Mouse (Mus musculus) forebrain, embryonic 15.5 days (tissue): ENCODE measurements around the gene Crip2. TPM values are rescaled to one million over a fixed set of nuclear protein-coding genes. Genes with fewer than 3 reads are reported as not detected.

Experiments used
- ATAC-seq: fragments of 200-750 bp; cut with Nextera tagmentation; replicated peaks from 2 replicates; pipeline ENCODE4 v1.8.0; 2017; ENCODE audit warnings: mild to moderate bottlenecking, moderate TSS enrichment, moderate library complexity
- H3K27ac ChIP-seq: fragments of 300-500 bp; sonication (generic); replicated peaks from 2 replicates; pipeline ENCODE4 v1.5.1; 2015; ENCODE audit warnings: mild to moderate bottlenecking, inconsistent platforms
- H3K27me3 ChIP-seq: fragments of 300-500 bp; sonication (generic); 2 replicates; pipeline ENCODE4 v1.6.1; 2015; ENCODE audit warnings: inconsistent platforms
- H3K36me3 ChIP-seq: fragments of 300-500 bp; sonication (generic); 2 replicates; pipeline ENCODE4 v1.6.1; 2015; ENCODE audit warnings: mild to moderate bottlenecking, inconsistent platforms
- H3K4me1 ChIP-seq: fragments of 300-500 bp; sonication (generic); 2 replicates; pipeline ENCODE4 v1.6.1; 2015; ENCODE audit warnings: inconsistent platforms
- H3K4me2 ChIP-seq: fragments of 300-500 bp; sonication (generic); replicated peaks from 2 replicates; pipeline ENCODE4 v1.6.1; 2015; ENCODE audit warnings: mild to moderate bottlenecking, inconsistent platforms
- H3K4me3 ChIP-seq: fragments of 300-500 bp; sonication (generic); 2 replicates; pipeline ENCODE4 v1.5.1; 2015; ENCODE audit warnings: mild to moderate bottlenecking, inconsistent platforms
- H3K9ac ChIP-seq: fragments of 300-500 bp; sonication (generic); replicated peaks from 2 replicates; pipeline ENCODE4 v1.6.1; 2015; ENCODE audit warnings: mild to moderate bottlenecking, inconsistent platforms
- H3K9me3 ChIP-seq: fragments of 300-500 bp; sonication (generic); 2 replicates; pipeline ENCODE4 v1.6.1; 2016; ENCODE audit warnings: inconsistent platforms
- WGBS: fragments of 180-500 bp; shearing (Covaris S2); methylation state at CpG from one replicate; pipeline ENCODE4 v1.1.7; 2015; ENCODE audit warnings: mixed read lengths; 5-methylcytosine and 5-hydroxymethylcytosine counted together
- polyA plus RNA-seq: library from polyadenylated mRNA; unstranded; fragments of >200 nt; fragmentation: Nextera tagmentation; extraction: Ambion mirVana; gene quantifications from 2 replicates; pipeline ENCODE4 v1.2.1, GENCODE M21; 2015

The Crip2 gene
- polyA plus RNA-seq, 1 experiment from 2014 or later = 414 TPM

GRCm38 (mm10) chr12:113133861-113134403 lies 6.1 kb upstream of the Crip2 start:
- 79% methylated on average over 5 of the region's 5 CpGs for WGBS

DNA sequence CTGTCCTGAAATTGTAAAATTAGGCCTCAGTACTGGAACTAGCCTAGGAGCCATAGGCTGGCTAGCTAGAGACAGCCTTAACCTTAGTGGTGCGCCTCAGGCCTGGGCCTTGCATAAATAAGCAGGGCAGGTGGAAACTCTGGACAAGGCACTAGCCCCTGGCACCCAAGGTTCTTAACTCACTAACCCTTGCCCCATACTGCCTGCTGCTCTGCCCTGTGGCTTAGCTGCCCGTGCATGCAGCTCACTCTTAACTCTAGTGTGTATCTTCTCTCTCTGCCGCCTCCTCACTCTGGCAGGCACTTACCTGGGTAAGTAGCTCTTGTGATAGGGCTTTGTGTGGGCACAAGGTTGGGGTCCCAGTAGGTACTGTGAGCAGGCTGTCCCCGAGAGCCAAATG lies 5.5 kb upstream of the Crip2 start:
- no peak overlapping the region for H3K4me3 ChIP-seq
- H3K36me3 ChIP-seq = peaks cover 78% of the 10 kb centered on the region
- WGBS = 93% methylated on average over 4 of the region's 4 CpGs
- no peak overlapping the region for H3K4me2 ChIP-seq
- H3K27ac ChIP-seq = no peak overlapping the region
- H3K9me3 ChIP-seq = no peaks in the 10 kb centered on the region
- H3K9ac ChIP-seq = no peak overlapping the region
- H3K27me3 ChIP-seq = no peaks in the 10 kb centered on the region
- peaks cover 10% of the 10 kb centered on the region for H3K4me1 ChIP-seq
- ATAC-seq = no peak

More at GRCm38 (mm10) chr12:113133861-113134403, 6.1 kb upstream of the Crip2 start:
- no peak for ATAC-seq
- Histone ChIP-seq H3K27me3 (no peaks in the 10 kb centered on the region), H3K4me1 (peaks cover 5% of the 10 kb centered on the region), H3K4me3 (no peak overlapping the region), H3K36me3 (peaks cover 84% of the 10 kb centered on the region), H3K9ac (no peak overlapping the region), H3K27ac (no peak overlapping the region), H3K4me2 (no peak overlapping the region), H3K9me3 (no peaks in the 10 kb centered on the region)

GRCm38 (mm10) chr12:113135401-113135800 lies 4.6 kb upstream of the Crip2 start:
- WGBS = 88% methylated on average over 7 of the region's 7 CpGs
- no peak overlapping the region for H3K9ac ChIP-seq
- H3K36me3 ChIP-seq = peaks cover 69% of the 10 kb centered on the region
- H3K27me3 ChIP-seq = no peaks in the 10 kb centered on the region
- peaks cover 15% of the 10 kb centered on the region for H3K4me1 ChIP-seq
- no peak overlapping the region for H3K4me3 ChIP-seq
- ATAC-seq = no peak
- H3K4me2 ChIP-seq = no peak overlapping the region
- H3K9me3 ChIP-seq = no peaks in the 10 kb centered on the region
- H3K27ac ChIP-seq = no peak overlapping the region

DNA sequence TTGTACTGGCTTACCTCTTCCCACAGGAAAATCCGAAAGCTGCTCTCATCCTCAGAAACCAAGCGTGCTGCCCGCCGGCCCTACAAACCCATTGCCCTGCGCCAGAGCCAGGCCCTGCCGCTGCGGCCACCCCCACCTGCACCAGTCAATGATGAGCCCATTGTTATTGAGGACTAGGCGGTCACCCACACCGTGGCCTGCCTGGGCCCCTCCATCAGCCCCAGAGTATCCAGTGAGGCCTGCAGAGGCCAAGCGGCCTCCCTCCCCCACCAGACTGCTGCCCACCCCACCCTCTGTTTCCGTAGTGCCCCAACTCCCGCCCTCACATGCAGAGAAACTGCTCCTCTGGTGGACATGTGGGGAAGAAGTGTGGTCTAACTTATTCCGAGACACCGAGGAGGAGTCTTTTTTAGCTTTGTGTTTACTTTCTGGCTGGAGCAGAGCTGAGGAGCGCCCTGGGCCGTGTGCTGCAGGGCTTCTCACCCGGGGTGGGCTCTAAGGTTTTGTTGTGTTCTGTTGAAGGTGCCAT lies 3.5 kb upstream of the Crip2 start:
- Histone ChIP-seq H3K4me2 (no peak overlapping the region), H3K27me3 (no peaks in the 10 kb centered on the region), H3K9me3 (no peaks in the 10 kb centered on the region), H3K4me3 (no peak overlapping the region), H3K4me1 (peaks cover 24% of the 10 kb centered on the region), H3K36me3 (peaks cover 59% of the 10 kb centered on the region), H3K27ac (no peak overlapping the region), H3K9ac (no peak overlapping the region)
- 83% methylated on average over 17 of the region's 17 CpGs for WGBS
- no peak for ATAC-seq

- 87% methylated on average over 18 of the region's 18 CpGs for WGBS
- Histone ChIP-seq H3K4me3 (no peak overlapping the region), H3K27me3 (no peaks in the 10 kb centered on the region), H3K4me2 (no peak overlapping the region), H3K36me3 (peaks cover 49% of the 10 kb centered on the region), H3K9me3 (no peaks in the 10 kb centered on the region), H3K9ac (no peak overlapping the region), H3K27ac (no peak overlapping the region), H3K4me1 (peaks cover 34% of the 10 kb centered on the region)
- no peak for ATAC-seq
Measured at GRCm38 (mm10) chr12:113137260-113138213, 2.5 kb upstream of the Crip2 start.

- 80% methylated on average over 6 of the region's 6 CpGs for WGBS
- no peak for ATAC-seq
- Histone ChIP-seq H3K9me3 (no peaks in the 10 kb centered on the region), H3K4me3 (no peak overlapping the region), H3K9ac (no peak overlapping the region), H3K4me1 (peaks cover 42% of the 10 kb centered on the region), H3K27me3 (no peaks in the 10 kb centered on the region), H3K4me2 (no peak overlapping the region), H3K36me3 (peaks cover 42% of the 10 kb centered on the region), H3K27ac (peak overlapping the region; percentile 89)
Measured at GRCm38 (mm10) chr12:113138291-113138690, 1.7 kb upstream of the Crip2 start.

DNA sequence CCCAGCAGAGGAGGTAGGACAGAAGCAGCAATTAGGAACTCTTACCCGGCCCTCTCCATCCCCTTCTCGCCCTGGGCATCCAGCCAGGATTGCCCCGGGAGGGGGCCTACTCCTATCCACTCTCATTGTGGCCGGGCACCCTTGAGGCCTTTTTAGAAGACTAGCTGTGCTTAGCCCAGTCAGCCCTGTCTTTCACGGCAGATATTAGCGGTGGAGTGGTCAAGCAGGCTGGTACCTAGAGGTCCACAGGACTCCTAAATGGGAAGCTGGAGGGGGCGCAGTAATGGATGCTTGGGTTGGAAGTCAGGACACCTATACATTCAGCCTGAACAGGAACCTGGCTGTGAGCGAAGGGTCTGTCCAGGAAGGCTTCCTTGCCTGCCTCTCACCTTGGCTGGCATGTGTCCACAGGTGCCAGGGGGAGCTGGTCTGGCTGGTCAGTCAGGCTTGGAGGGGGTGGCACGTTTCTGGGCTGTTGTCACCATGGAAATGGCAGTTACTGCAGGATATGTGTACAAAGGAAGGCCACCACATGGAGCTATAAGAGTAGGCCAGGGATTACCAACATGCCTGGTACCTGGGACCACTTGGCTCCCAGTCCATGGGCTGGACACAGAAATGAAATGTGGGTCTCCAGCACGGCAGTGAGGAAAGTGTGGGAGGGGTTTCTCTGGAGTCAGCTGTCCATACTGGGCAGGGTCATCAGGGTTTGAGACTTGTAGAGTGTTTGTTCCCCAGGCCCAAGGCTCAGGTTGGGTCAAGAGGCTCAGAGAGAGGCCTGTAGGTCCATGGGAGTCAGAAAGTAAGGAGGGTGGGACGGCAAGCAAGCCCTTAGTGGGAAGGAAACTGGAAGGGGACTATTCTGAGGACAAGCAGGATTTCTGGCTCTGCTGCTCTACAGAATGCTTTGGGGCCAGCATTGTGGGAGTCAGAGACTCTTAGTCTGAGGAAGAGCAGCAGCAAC lies 853 bp upstream of the Crip2 start:
- Histone ChIP-seq H3K36me3 (peaks cover 41% of the 10 kb centered on the region), H3K27me3 (no peaks in the 10 kb centered on the region), H3K9ac (peak overlapping the region; percentile 51), H3K27ac (peak overlapping the region; percentile 89), H3K4me3 (peak overlapping the region; percentile 70), H3K4me1 (peaks cover 45% of the 10 kb centered on the region), H3K9me3 (no peaks in the 10 kb centered on the region), H3K4me2 (peak overlapping the region; percentile 62)
- peak; percentile 2; the same call in 1 of the 2 replicates for ATAC-seq
- WGBS = 23% methylated on average over 11 of the region's 11 CpGs

DNA sequence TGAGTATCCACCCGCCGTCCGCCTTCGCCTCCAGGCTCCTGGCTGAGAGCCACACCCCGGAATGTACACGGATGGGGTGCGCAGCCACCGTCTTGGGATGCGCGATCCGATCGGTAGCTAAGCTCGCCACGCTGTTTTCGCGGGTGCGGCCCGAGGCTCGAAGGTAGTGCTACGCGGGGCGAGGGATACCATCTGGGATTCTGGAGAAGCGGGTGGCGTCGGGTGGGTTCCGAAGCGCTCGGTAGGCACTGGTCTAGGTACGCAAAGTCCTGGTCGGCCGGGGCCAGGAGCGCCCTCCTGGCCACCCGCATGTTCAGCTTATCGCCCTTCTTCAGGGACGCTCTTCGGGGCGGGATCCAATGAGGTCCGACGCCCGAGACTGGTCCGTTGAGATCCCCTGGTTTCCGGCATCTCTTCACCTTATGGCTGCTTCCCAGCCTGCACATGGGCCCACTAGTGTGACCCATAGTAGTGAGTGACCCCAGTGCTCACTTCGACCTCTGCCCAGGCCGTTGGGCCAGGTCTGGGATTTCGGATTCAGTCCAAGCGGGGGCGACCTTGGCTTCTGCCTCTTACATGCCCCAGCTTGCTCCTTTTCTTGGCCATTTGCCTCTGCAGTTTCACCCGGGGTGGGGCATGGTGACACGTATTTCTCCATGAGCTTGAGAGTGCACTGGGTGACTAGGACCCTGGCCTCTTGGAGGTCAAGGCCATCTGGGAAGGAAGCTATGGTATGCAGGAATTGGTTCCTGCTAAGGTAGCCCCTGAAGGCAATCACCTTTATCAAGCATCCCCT lies 778 bp downstream of the Crip2 start:
- no peaks in the 10 kb centered on the region for H3K9me3 ChIP-seq
- WGBS = 1% methylated on average over 49 of the region's 49 CpGs
- peaks cover 37% of the 10 kb centered on the region for H3K36me3 ChIP-seq
- H3K27ac ChIP-seq = peak overlapping the region; percentile 89
- H3K4me2 ChIP-seq = peak overlapping the region; percentile 62
- peak overlapping the region; percentile 70 for H3K4me3 ChIP-seq
- no peak; the same call in 1 of the 2 replicates for ATAC-seq
- no peaks in the 10 kb centered on the region for H3K27me3 ChIP-seq
- H3K4me1 ChIP-seq = peaks cover 45% of the 10 kb centered on the region
- H3K9ac ChIP-seq = peak overlapping the region; percentile 51

DNA sequence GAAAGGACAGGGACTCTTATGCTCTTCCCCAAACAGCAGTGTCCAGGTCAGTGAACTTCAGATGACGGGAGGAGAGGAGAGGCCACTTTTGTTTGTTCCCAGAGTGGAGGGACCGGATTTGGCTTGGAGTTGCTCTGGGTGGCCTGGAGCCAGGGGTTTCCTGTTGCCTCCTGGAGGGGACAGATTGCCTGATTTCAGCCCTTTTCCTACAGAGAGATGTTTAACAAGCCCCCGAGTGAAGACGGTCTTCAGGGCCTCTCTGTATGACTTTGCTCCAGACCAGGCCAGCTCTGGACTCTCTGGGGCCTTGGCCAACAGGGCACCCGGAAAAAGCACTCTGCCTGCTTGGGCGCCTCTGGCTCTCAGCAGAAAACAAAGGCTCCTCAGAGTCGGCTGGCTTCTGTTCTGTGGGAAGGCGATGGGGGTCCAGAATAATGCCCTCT lies 1.5 kb downstream of the Crip2 start:
- peaks cover 49% of the 10 kb centered on the region for H3K4me1 ChIP-seq
- H3K9me3 ChIP-seq = no peaks in the 10 kb centered on the region
- H3K9ac ChIP-seq = peak overlapping the region; percentile 51
- H3K36me3 ChIP-seq = peaks cover 29% of the 10 kb centered on the region
- no peak for ATAC-seq
- H3K27ac ChIP-seq = peak overlapping the region; percentile 89
- H3K4me2 ChIP-seq = peak overlapping the region; percentile 62
- peak overlapping the region; percentile 70 for H3K4me3 ChIP-seq
- no peaks in the 10 kb centered on the region for H3K27me3 ChIP-seq
- 18% methylated on average over 8 of the region's 8 CpGs for WGBS

- Histone ChIP-seq H3K9me3 (no peaks in the 10 kb centered on the region), H3K4me2 (peak overlapping the region; percentile 62), H3K27me3 (no peaks in the 10 kb centered on the region), H3K9ac (peak overlapping the region; percentile 51), H3K4me3 (peak overlapping the region; percentile 70), H3K4me1 (peaks cover 51% of the 10 kb centered on the region), H3K36me3 (peaks cover 23% of the 10 kb centered on the region), H3K27ac (peak overlapping the region; percentile 89)
- no peak for ATAC-seq
- WGBS = 23% methylated on average over 15 of the region's 15 CpGs
Measured at GRCm38 (mm10) chr12:113142021-113142975, 2.3 kb downstream of the Crip2 start.
